Mouse (Mus musculus): Measurements from ENCODE around the gene Rab11fip5. TPM values are rescaled to one million over a fixed set of nuclear protein-coding genes. Genes with fewer than 3 reads are reported as not detected.

The Rab11fip5 gene
- polyA plus RNA-seq, 1 experiment from 2014 or later, result 21.4 TPM

- Histone ChIP-seq H3K9me3 (replicated peaks) (no peaks in the 10 kb centered on the region), H3K4me1 (peaks cover 15% of the 10 kb centered on the region), H3K9ac (no peak overlapping the region), H3K27me3 (no peaks in the 10 kb centered on the region), H3K4me3 (replicated peaks) (no peak overlapping the region), H3K27ac (replicated peaks) (no peak overlapping the region), H3K4me2 (replicated peaks) (no peak overlapping the region), H3K36me3 (no peaks in the 10 kb centered on the region)
- no peak for ATAC-seq (ENCODE audit: insufficient number of reproducible peaks, low FRiP score, low TSS enrichment, low read depth)
- 67% methylated on average over 4 of the region's 4 CpGs for WGBS
These were observed 10.6 kb downstream of the Rab11fip5 start for GRCm38 (mm10) chr6:85363906-85364260.

GRCm38 (mm10) chr6:85363231-85363905 is 11.1 kb downstream of the Rab11fip5 start:
- Histone ChIP-seq H3K27me3 (no peaks in the 10 kb centered on the region), H3K27ac (replicated peaks) (no peak overlapping the region), H3K9me3 (replicated peaks) (no peaks in the 10 kb centered on the region), H3K9ac (no peak overlapping the region), H3K4me3 (replicated peaks) (no peak overlapping the region), H3K4me2 (replicated peaks) (no peak overlapping the region), H3K4me1 (peaks cover 10% of the 10 kb centered on the region), H3K36me3 (no peaks in the 10 kb centered on the region)
- WGBS, result 89% methylated on average over 5 of the region's 5 CpGs
- no peak for ATAC-seq (ENCODE audit: insufficient number of reproducible peaks, low FRiP score, low TSS enrichment, low read depth)

- no peaks in the 10 kb centered on the region for H3K9me3 ChIP-seq (replicated peaks)
- WGBS, result 83% methylated on average over 5 of the region's 5 CpGs
- no peak overlapping the region for H3K4me3 ChIP-seq (replicated peaks)
- H3K4me2 ChIP-seq (replicated peaks), result no peak overlapping the region
- no peak overlapping the region for H3K27ac ChIP-seq (replicated peaks)
- no peak for ATAC-seq (ENCODE audit: insufficient number of reproducible peaks, low FRiP score, low TSS enrichment, low read depth)
- H3K4me1 ChIP-seq, result peaks cover 6% of the 10 kb centered on the region; the same call in 1 of the 2 replicates
- no peak overlapping the region for H3K9ac ChIP-seq
- H3K36me3 ChIP-seq, result no peaks in the 10 kb centered on the region
- no peaks in the 10 kb centered on the region for H3K27me3 ChIP-seq
These were observed 11.8 kb downstream of the Rab11fip5 start for GRCm38 (mm10) chr6:85362610-85363009.

- no peak for ATAC-seq (ENCODE audit: insufficient number of reproducible peaks, low FRiP score, low TSS enrichment, low read depth)
- Histone ChIP-seq H3K9ac (no peak overlapping the region), H3K36me3 (no peaks in the 10 kb centered on the region), H3K4me3 (replicated peaks) (no peak overlapping the region), H3K4me1 (no peaks in the 10 kb centered on the region), H3K27me3 (no peaks in the 10 kb centered on the region), H3K27ac (replicated peaks) (no peak overlapping the region), H3K9me3 (replicated peaks) (no peaks in the 10 kb centered on the region), H3K4me2 (replicated peaks) (no peak overlapping the region)
- 86% methylated on average over 5 of the region's 5 CpGs for WGBS
These were observed 14.1 kb downstream of the Rab11fip5 start for GRCm38 (mm10) chr6:85360311-85360710.

- no peaks in the 10 kb centered on the region for H3K9me3 ChIP-seq (replicated peaks)
- H3K4me3 ChIP-seq (replicated peaks), result no peak overlapping the region
- H3K36me3 ChIP-seq, result no peaks in the 10 kb centered on the region
- no peak for ATAC-seq (ENCODE audit: insufficient number of reproducible peaks, low FRiP score, low TSS enrichment, low read depth)
- no peak overlapping the region for H3K4me2 ChIP-seq (replicated peaks)
- no peaks in the 10 kb centered on the region for H3K27me3 ChIP-seq
- H3K27ac ChIP-seq (replicated peaks), result no peak overlapping the region
- 86% methylated on average over 1 of the region's 1 CpGs for WGBS
- H3K9ac ChIP-seq, result no peak overlapping the region
- no peaks in the 10 kb centered on the region for H3K4me1 ChIP-seq
These were observed 15.6 kb downstream of the Rab11fip5 start for GRCm38 (mm10) chr6:85358877-85359276.

GRCm38 (mm10) chr6:85356682-85357465 is 17.6 kb downstream of the Rab11fip5 start:
- Histone ChIP-seq H3K4me1 (no peaks in the 10 kb centered on the region), H3K36me3 (no peaks in the 10 kb centered on the region), H3K9ac (no peak overlapping the region), H3K27me3 (no peaks in the 10 kb centered on the region), H3K27ac (replicated peaks) (no peak overlapping the region; the same call in 1 of the 2 replicates), H3K9me3 (replicated peaks) (no peaks in the 10 kb centered on the region), H3K4me2 (replicated peaks) (no peak overlapping the region), H3K4me3 (replicated peaks) (no peak overlapping the region)
- 54% methylated on average over 4 of the region's 4 CpGs for WGBS
- ATAC-seq (ENCODE audit: insufficient number of reproducible peaks, low FRiP score, low TSS enrichment, low read depth), result no peak

GRCm38 (mm10) chr6:85355753-85356152 is 18.7 kb downstream of the Rab11fip5 start:
- no peak for ATAC-seq (ENCODE audit: insufficient number of reproducible peaks, low FRiP score, low TSS enrichment, low read depth)
- Histone ChIP-seq H3K4me3 (replicated peaks) (no peak overlapping the region), H3K9ac (no peak overlapping the region), H3K36me3 (no peaks in the 10 kb centered on the region), H3K9me3 (replicated peaks) (no peaks in the 10 kb centered on the region), H3K4me2 (replicated peaks) (no peak overlapping the region), H3K4me1 (no peaks in the 10 kb centered on the region), H3K27ac (replicated peaks) (no peak overlapping the region), H3K27me3 (no peaks in the 10 kb centered on the region)
- WGBS, result 87% methylated on average over 2 of the region's 2 CpGs

- H3K4me2 ChIP-seq (replicated peaks), result no peak overlapping the region
- no peaks in the 10 kb centered on the region for H3K36me3 ChIP-seq
- no peak for ATAC-seq (ENCODE audit: insufficient number of reproducible peaks, low FRiP score, low TSS enrichment, low read depth)
- WGBS, result 67% methylated on average over 6 of the region's 6 CpGs
- no peak overlapping the region for H3K27ac ChIP-seq (replicated peaks)
- no peak overlapping the region for H3K4me3 ChIP-seq (replicated peaks)
- no peaks in the 10 kb centered on the region for H3K9me3 ChIP-seq (replicated peaks)
- H3K9ac ChIP-seq, result no peak overlapping the region
- H3K27me3 ChIP-seq, result no peaks in the 10 kb centered on the region
- no peaks in the 10 kb centered on the region for H3K4me1 ChIP-seq
These were observed 19.7 kb downstream of the Rab11fip5 start for GRCm38 (mm10) chr6:85354709-85355108.

- Histone ChIP-seq H3K4me1 (peaks cover 4% of the 10 kb centered on the region; the same call in 1 of the 2 replicates), H3K4me3 (replicated peaks) (no peak overlapping the region), H3K9me3 (replicated peaks) (no peaks in the 10 kb centered on the region), H3K9ac (no peak overlapping the region), H3K27me3 (no peaks in the 10 kb centered on the region), H3K36me3 (no peaks in the 10 kb centered on the region), H3K4me2 (replicated peaks) (no peak overlapping the region), H3K27ac (replicated peaks) (no peak overlapping the region)
- WGBS, result 62% methylated on average over 3 of the region's 3 CpGs
- no peak for ATAC-seq (ENCODE audit: insufficient number of reproducible peaks, low FRiP score, low TSS enrichment, low read depth)
These were observed 20.7 kb downstream of the Rab11fip5 start for GRCm38 (mm10) chr6:85353706-85354105.

GRCm38 (mm10) chr6:85350157-85350556 is 24.3 kb downstream of the Rab11fip5 start:
- Histone ChIP-seq H3K4me2 (replicated peaks) (no peak overlapping the region), H3K27me3 (no peaks in the 10 kb centered on the region), H3K36me3 (peaks cover 13% of the 10 kb centered on the region; the same call in 1 of the 2 replicates), H3K4me3 (replicated peaks) (no peak overlapping the region), H3K27ac (replicated peaks) (no peak overlapping the region), H3K9ac (no peak overlapping the region), H3K4me1 (peaks cover 7% of the 10 kb centered on the region; the same call in 1 of the 2 replicates), H3K9me3 (replicated peaks) (no peaks in the 10 kb centered on the region)
- WGBS, result 81% methylated on average over 1 of the region's 1 CpGs
- ATAC-seq (ENCODE audit: insufficient number of reproducible peaks, low FRiP score, low TSS enrichment, low read depth), result no peak

GRCm38 (mm10) chr6:85349246-85349645 is 25.2 kb downstream of the Rab11fip5 start:
- 53% methylated on average over 7 of the region's 7 CpGs for WGBS
- Histone ChIP-seq H3K9me3 (replicated peaks) (no peaks in the 10 kb centered on the region), H3K4me3 (replicated peaks) (no peak overlapping the region), H3K36me3 (peaks cover 13% of the 10 kb centered on the region; the same call in 1 of the 2 replicates), H3K4me2 (replicated peaks) (no peak overlapping the region), H3K4me1 (peaks cover 7% of the 10 kb centered on the region; the same call in 1 of the 2 replicates), H3K9ac (no peak overlapping the region), H3K27ac (replicated peaks) (no peak overlapping the region), H3K27me3 (no peaks in the 10 kb centered on the region)
- no peak for ATAC-seq (ENCODE audit: insufficient number of reproducible peaks, low FRiP score, low TSS enrichment, low read depth)

Data from embryonic facial prominence, embryonic 15.5 days (tissue).